Mouse (Mus musculus) neutrophil, adult 5-6 weeks (primary cell): ENCODE results near the gene Safb2. TPM values are rescaled to one million over a fixed set of nuclear protein-coding genes. Genes with fewer than 3 reads are reported as not detected.

Source experiments
- ATAC-seq: fragments of 151-379, 151-347 bp; 2 replicates; pipeline ENCODE4 v1.8.0; 2017; ENCODE audit warnings: mild to moderate bottlenecking, moderate TSS enrichment; ENCODE audit not compliant: insufficient number of reproducible peaks, poor library complexity, low FRiP score, severe bottlenecking; ENCODE audit errors: extremely low read depth
- total RNA-seq: library from RNA; stranded (forward); fragments of 200-1000 nt; gene quantifications from 2 replicates; pipeline ENCODE4 v1.2.3, GENCODE M21; 2017

The Safb2 gene
- total RNA-seq, 1 experiment from 2014 or later = 358 TPM

DNA sequence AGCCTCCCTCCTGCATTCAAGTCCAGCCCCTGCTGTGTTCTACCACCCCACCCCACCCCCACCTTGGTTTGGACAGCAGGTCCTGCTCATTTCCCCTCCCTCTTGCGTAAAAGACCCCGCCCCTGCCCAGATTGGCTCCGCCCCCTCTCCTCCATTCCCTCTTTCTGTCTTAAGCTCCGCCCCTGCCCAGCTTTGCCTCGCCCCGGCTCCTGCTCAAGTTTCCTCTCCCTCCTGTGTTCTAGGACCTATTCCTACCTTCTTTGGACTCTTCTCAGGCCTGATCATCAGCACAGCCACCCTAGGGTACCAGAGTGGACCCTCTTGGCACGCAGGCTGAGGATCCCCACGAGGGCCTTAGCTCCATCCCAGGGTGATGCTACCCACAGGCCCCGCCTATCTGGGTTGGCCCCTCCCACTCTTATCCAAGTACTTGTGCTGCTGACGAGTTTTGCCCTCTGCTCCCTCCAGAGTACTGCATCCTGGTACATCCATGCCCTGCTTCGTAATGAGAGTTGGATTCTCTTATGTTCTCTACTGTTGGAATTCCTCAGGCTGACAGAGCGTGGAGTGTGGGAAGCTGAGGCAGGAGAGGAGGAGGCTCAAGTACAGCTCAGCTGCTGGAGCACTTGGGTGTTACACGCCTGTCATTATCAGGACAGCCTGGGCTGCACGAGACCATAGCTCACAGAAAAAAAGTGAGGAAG lies 27.6 kb upstream of the Safb2 start:
- no peak for ATAC-seq

DNA sequence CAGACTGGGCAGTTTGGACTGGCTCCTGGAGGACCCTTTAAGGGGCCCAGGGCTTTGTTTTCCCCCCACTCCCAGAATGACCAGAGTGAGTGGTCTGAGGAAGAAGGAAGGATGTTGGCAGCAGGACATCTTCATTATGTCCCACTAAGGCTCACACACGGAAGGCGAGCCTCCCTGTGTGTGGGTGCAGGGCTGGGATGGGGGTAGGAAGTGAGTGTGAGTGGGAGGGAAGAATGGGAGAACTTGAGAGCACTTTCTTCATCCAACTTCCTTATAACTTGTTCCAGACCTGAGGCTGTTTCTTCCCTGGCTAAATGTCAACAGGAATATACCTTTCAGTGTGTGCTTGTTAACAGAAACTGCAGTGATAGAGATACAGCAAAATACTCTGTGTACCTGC lies 26.9 kb upstream of the Safb2 start:
- ATAC-seq = no peak

DNA sequence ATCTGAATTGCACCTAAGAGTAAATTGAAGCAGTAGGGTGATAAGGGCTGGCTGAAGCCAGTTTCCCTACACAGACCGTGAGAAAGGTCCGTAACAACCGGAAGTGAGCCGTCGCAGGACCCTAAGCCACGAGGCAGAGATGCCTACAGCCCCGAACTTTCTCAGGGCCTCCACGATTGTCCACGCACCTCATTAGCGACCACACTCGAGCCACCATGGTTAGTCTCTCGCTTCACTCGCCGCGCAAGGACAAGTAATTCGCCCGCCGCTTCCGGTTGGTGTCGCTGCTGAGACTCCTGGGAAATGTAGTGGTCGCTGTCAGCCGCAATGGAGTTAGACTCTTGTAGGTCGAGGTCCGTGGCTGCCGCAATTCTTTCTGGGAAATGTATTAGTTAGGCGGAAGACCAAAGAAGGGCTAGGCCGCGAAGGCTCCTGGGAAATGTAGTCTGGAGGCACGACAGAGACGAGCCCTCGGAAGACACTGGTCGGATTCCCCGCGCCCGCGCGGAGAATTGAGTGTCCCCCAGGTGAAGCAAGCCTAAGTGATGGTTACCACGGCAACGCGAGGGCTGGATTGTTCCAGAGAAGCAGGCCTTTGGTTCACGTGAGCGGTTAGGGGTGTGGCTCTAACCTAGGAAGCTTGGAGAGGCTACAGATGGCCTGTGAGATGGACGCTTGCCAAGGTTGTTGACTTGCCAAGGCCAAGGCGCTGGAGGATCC lies 25.2 kb upstream of the Safb2 start, which contains the start of gene 2410015M20Rik:
TSS of gene 2410015M20Rik (minus strand) at position 320 of the 720 bp plus-strand sequence.
- peak; percentile 90 for ATAC-seq

DNA sequence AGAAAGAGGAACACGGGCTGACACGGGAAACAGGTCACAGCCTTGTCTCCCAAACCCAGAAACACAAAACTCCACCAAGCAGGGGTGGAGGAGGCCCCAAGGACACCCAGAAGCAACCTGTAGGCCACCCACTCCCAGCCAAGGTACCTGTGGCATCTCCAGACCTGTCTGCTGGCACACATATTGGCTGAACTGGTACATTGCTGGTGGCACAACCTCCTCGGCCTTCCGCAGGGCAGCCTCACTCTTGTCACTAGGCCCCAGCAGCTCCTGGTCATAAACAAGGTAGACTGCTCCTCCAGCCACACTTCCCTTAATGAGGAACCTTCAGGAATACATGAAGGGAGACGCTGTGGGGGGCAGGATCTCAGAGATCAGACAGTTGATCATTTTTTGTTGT lies 24.3 kb upstream of the Safb2 start:
- ATAC-seq = no peak

DNA sequence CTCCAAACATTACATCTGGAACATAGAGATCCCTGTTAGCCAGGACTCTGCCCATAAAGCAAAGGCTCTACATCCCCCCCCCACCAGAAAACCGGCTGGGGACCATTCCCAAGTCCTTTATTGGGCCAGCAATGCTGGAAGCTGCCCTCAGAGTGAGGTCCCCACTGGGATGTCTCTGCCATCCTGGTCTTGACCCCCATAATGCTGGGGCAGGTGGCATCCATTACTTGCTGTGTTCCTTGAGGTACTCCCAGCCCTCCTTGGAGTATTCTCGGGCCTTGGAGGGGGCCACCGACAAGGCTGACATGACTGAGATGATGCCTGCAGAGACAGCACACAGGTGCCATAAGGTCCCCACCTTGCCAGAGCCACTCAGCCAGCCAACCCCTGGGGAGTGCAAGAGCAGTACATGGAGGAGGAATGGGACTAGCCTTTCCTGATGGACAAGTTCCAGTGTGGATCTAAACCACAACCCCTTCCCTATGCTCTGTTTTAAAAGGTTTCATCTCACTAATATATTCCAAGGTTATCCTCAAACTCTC lies 23.2 kb upstream of the Safb2 start:
- ATAC-seq = no peak

DNA sequence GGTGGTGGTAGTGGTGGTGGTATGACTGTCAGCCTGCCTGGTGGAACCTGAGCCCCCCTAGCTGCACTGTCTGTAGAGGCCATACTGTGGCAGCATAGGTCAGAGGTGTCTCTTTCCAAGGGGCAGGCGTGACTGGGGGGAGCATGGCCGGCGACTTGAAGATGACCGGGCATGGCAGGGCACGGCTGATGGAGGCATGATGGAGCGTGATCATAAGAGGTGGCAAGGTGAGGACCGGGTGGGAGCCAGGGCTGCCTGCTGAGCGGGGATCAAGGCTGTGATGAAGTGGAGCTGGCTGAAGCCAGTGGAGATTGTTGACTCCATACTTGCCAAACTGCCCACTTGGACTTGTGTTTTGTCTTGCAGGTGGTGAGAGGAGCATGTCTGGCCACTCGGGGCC lies 21.0 kb upstream of the Safb2 start:
- no peak for ATAC-seq

DNA sequence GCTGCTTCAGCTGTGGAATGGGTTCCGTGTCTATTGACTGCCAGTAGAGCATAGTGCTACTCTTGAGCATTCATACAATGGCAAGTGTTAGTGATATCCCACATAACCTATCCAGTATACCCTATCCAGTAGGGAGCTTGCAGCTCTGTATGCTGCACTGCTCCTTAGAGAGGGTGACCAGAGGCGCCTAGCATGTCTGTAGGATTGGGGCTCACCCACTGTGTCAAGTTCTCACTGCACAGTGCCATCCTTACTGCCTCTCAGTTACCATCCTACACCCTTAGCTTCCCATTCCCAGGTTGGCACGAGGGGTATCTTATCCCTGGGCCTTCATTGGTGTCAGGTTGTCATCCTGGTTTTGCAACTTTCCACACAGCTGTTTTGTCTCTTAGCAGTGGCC lies 20.0 kb upstream of the Safb2 start:
- no peak for ATAC-seq

DNA sequence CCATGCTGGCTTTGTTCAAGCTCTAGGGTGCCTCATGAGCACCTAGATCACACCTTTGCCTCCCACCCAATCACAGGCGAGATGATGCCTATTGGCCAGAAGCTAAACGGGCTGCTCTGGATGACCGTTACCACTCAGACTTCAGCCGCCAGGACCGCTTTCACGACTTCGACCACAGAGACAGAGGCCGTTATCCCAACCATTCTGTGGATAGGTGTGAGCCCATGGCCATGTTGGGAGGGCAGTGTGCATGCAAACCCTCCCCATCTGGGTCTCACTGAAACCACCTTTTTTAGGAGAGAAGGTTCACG lies 19.6 kb upstream of the Safb2 start:
- no peak for ATAC-seq

DNA sequence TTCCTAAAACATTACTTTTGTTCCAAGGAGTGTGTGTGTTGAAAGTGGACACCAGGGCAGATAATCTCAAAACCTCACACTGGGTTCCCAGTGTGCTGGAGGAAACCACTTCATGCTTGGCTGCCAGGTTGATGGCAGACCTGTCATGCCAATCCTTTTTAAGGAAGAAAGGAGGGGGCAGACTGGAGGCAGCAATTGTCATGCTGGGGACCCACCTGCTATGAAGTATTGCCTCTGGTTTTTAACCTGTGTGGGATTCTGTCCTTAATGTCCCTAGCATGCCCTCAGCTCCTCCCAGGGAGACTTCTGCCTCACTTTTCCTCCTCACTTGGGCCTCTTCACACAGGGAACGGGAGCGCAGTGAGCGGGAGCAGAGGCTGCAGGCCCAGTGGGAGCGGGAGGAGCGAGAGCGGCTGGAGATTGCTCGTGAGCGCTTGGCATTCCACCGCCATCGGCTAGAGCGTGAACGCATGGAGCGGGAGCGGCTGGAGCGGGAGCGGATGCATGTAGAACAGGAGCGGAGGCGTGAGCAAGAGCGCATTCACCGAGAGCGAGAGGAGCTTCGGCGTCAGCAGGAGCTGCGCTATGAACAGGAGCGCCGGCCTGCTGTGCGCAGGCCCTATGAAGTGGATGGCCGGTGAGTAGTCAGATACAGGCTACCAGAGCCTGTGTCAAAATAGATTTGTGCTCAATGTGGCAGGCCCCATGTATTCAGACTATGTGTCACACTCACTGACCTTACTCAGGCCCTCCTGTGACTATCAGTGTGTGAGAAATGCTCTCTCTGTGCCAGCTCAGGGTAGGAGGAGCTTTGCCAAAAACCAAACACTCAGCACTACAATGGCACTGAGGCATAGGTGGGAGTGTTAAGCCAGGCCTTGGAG lies 19.0 kb upstream of the Safb2 start:
- ATAC-seq = no peak

DNA sequence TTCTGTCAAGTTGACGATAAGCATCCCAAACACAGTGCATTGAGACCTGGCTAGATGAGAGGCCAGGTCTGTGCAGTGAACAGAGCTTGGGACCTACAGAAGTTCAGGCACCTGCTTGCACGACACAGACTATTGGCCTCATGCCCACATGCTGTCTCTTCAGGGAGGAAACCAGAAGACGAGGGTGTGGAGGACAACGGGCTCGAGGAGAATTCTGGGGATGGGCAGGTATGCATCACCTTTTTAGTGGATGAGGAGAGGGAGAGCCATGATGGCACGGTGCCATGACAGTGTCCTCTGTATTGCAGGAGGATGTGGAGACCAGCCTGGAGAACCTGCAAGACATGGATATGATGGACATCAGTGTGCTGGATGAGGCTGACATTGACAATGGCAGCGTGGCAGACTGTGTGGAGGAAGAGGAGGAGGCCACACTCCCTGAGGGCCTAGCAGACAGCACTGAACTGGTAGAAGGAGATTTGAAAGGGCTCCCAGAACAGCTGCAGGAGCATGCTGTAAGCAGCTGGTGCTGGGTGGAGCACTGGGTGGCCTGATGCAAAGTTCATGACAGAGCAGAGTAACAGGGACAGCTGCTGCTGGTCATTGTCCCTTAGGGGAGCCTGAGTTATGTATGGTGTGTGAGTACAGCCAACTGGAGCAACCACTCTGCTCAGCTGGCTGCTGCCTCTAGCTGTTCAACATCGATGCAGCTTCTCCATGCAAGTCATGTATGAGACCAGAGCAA lies 9.3 kb upstream of the Safb2 start:
- no peak for ATAC-seq

DNA sequence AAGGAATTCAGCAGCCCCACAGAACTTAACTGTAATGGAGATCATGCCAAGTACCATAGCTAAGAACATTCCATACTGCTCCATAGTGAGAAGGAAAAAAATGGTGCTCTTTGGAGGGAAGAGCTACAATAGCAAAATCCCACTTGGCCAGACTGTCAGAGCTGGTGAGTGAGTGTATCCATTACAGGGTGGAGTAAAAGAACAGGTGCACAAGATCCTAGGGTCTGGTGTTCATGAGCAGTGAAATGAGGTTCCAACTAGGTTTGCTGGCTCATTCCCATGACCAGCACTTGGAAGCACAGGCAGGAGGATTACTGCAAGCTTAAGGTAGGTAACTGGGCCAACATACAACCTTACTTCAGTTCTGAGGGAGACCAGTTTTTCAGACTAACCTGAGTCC lies 8.2 kb upstream of the Safb2 start:
- no peak for ATAC-seq

DNA sequence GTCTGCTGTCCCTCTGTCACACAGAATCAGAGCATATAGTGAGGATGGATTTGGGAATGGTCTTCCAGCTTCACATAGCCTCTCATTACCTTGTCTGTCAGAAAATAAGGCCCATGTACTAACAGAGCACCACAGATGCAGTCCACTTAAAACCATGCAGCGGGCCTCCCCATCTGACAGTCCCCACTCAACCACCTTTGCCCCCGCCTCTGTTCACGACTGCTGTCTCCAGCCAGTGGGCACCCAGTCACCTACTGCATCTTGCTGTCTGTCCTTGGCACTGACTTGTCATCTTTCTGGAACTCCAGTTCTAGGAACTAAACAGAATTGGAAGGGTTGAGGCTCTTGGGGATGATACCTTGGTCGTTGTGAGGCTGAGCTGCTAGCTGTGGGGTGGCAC lies 4.5 kb upstream of the Safb2 start:
- no peak for ATAC-seq

DNA sequence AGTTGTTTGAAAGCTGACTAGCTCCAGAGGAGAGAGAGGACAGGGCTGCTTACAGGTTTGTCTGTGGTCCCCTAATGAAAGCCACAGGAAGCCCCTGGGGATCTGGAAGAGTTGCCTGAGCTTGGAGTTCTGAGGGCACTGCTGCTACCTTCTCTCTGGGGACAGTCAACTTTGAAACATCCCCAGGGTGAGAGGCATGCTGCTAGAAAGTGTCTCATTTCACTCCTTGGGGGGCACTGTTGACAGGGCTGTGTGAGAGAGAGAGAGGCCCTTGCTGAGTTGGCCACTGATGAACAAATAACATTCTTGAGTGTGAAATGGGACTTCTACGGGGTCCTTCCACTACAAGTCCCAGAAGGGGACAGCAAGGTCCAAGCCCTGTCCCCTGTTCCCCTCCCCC lies 3.4 kb upstream of the Safb2 start:
- ATAC-seq = no peak

DNA sequence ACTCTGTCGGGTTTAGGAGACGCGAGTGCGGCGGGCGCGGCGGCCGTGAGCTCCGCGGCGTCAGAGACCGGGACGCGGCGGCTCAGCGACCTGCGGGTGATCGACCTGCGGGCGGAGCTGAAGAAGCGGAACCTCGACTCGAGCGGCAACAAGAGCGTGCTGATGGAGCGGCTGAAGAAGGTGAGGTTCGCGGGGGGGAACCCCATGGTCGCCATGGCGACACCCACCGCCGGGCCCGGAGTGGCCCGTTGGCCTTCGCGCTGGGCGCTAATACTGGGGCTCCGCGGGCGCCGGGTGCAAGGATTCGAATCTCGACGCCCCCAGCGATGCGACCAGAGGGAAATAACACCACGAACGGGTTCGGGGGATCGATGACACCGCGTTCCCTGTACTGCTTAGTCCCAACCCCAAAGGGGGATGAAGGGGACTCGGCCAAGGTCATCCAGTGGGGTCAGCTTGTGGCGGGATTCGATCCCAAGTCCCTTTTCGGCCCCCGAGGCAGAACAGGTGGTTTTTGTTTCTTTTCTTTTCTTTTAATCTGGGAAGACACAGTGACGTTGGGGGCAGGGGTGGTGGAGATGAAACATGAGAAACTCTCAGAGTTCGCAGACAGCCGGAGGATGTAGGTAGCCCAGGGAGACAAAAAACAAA lies 911 bp upstream of the Safb2 start:
- ATAC-seq = peak; percentile 28

DNA sequence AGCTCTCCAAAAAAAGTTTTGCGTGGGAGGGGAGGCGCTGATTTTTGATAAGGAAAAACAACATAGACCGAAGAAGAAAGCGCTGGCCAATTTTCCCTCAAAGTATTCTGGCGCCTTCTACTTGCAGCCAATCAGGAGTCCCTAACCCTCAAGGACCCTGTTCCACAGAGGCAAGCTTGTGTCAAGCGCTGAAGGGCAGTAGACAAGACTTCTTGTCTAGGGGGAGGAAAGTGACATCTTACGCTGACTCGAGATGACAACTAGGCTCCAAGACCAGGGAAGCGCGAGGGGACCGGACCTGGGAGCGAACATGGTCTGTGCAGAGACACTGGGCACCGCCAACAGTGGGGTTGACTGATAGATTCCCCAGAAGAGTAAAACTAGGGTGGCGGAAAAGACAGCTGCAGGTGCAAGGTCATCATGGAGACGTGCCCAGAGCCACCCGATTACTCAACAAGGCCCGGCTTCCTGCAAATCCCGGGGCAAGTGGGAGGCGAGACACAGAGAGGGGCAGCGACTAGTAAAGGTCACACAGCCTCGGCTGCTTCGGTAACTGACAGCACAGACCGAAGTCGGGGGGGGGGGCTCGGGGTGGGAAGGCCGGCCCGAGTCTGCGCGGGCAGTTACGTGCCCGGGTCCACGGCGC lies 651 bp downstream of the Safb2 start:
- ATAC-seq = peak; percentile 0; the same call in 1 of the 2 replicates

DNA sequence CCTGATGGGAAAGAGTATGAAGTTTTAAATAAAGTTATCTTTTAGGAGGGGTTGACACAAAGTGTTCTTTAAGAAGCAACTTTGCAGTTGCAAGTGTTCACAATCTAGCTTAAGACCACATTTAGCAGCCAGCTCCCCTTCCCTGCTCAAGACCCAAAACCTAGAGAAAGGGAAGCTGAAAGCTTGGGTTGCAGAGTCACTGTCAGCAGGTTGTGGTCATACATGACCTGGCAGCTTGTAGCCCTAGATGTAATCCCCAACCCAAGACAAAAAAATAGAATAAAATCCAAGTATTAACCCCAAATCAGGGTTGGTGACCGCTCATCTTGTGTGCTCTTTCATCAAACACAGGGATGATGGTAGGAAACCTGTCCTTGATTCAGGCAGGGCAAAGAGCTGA lies 1.3 kb downstream of the Safb2 start:
- no peak for ATAC-seq

DNA sequence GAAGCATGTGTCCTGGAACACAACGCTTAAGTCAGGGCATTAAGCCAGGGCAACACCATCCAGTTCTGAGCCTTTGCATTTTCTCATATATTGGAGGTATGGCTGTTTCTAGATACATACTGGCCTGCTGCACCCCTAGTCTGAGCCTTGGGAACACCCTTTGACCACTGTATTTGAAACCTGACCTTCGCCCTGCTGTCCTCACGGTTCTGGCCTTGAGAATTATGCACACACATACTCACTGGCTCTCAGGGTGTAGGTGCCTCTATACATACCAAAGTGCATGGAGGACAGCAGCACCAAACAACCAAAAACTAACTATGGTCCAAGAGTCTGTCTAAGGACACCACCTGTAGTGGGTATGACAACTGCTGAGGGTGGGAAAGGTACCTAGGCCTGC lies 11.4 kb downstream of the Safb2 start:
- ATAC-seq = no peak

DNA sequence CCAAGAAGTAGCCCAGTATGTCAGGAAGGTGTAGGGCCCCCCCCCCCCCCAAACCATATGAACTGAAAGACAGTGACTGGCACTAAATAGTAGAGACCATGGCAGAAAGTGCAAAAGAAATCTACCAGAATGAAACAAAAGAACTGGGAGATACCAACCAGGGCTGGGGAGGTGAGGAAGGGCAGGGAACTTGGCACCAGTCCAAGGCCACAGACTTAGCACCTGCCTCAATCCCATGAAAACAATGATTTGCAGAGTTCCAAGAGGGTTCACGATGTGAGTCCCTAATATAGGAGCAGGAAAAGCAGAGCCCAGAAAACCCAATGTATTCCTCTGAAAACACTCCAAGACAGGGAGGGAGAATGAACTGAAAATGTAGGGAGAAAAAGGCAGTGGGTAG lies 12.2 kb downstream of the Safb2 start:
- ATAC-seq = no peak
